ENCODE assay signal across 9 mouse cellular contexts in the genomic region with DNA sequence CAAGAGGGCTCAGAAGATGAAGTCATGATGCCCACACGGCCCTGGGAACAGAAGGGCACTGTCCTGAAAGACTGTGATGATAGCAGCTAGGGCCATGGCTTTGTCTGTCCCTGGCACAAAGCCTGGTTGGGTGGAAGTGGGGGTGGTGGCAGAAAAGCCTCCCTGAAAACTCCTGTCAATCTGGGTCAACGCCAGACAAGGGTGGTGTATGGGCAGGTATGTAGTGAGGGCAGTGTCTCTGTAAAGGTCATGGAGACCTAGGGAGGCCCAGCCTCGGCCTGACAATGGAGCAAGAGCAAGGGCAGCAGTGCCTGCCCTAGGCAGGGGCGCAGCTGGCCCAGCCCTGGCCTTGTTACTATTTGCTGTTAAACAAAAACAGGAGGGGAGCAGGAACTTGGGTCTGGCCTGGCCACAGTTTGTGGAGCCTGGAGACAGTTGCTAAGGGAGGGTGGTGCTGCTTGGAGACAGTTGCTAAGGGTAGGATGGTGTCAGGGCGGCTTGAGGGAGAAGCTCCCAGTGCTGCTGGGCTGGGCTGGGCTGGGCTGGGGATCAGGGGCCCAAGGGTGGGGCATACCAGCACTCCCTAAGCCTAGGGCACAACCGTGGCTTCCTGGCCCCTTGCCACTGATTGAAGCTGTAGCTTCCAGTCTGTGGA. TPM values are rescaled to one million over a fixed set of nuclear protein-coding genes. Genes with fewer than 3 reads are reported as not detected.
A peak's percentile ranks its signal among the peaks of the same experiment; 100 is the strongest.
DNase-seq lines count a peak whose midpoint lies in the region; ATAC-seq lines count a peak whose summit lies in the region.
"Had no signal": no experiment of that assay in that cellular context is flagged by ENCODE, and none has a peak within 500 bp of the region (broad histone marks: within the 10 kb centered on the region; RNA-seq: fewer than 3 reads in every experiment).

No protein-coding gene starts in this region.

- peak; percentile 28; the same call in 1 of the 2 replicates for ATAC-seq in erythroid progenitor cell, adult 5-6 weeks (replicated peaks; ENCODE audit: low FRiP score, poor library complexity, severe bottlenecking)
- ATAC-seq in hindbrain, embryonic 14.5 days (ENCODE audit: low FRiP score), result peak; percentile 41
- no peak for ATAC-seq in kidney, embryonic 14.5 days (ENCODE audit: low FRiP score, low TSS enrichment)

- peaks cover 12% of the 10 kb centered on the region for H3K36me3 ChIP-seq in hindbrain, embryonic 14.5 days (replicated peaks; ENCODE audit: control insufficient read depth, insufficient read depth)
- H3K36me3 ChIP-seq in kidney, embryonic 14.5 days (ENCODE audit: control insufficient read depth, insufficient read depth, low read length), result no peaks in the 10 kb centered on the region
- H3K36me3 ChIP-seq: heart, embryonic 15.5 days had no signal

- H3K4me3 ChIP-seq in hindbrain, embryonic 14.5 days (replicated peaks; ENCODE audit: low read length), result peak overlapping the region; percentile 36
- H3K4me3 ChIP-seq in kidney, embryonic 14.5 days (ENCODE audit: low read length), result no peak overlapping the region
- H3K4me3 ChIP-seq: heart, embryonic 15.5 days had no signal

- 9% methylated on average over 6 of the region's 6 CpGs for WGBS in hindbrain, embryonic 14.5 days
- 56% methylated on average over 6 of the region's 6 CpGs for WGBS in kidney, embryonic 14.5 days

- H3K4me2 ChIP-seq in hindbrain, embryonic 14.5 days (replicated peaks), result peak overlapping the region; percentile 63
- H3K4me2 ChIP-seq in kidney, embryonic 14.5 days (replicated peaks; ENCODE audit: low read depth, low read length), result no peak overlapping the region
- H3K4me2 ChIP-seq: heart, embryonic 15.5 days had no signal

- peaks cover 50% of the 10 kb centered on the region for H3K4me1 ChIP-seq in hindbrain, embryonic 14.5 days (replicated peaks; ENCODE audit: control insufficient read depth, insufficient read depth, low read length)
- peaks cover 15% of the 10 kb centered on the region for H3K4me1 ChIP-seq in kidney, embryonic 14.5 days (ENCODE audit: control insufficient read depth, insufficient read depth, low read length)

- H3K27ac ChIP-seq in hindbrain, embryonic 14.5 days, result peak overlapping the region; percentile 74
- H3K27ac ChIP-seq in kidney, embryonic 14.5 days (ENCODE audit: low read depth, low read length), result no peak overlapping the region
- H3K27ac ChIP-seq: heart, embryonic 15.5 days had no signal

- H3K9ac ChIP-seq in hindbrain, embryonic 14.5 days, result peak overlapping the region; percentile 67
- H3K9ac ChIP-seq in kidney, embryonic 14.5 days (ENCODE audit: low read depth, low read length), result no peak overlapping the region
- H3K9ac ChIP-seq: heart, embryonic 15.5 days had no signal

- no peaks in the 10 kb centered on the region for H3K9me3 ChIP-seq in hindbrain, embryonic 14.5 days (ENCODE audit: control insufficient read depth, low read length)
- no peaks in the 10 kb centered on the region for H3K9me3 ChIP-seq in kidney, embryonic 14.5 days (ENCODE audit: control insufficient read depth, low read length)
- H3K9me3 ChIP-seq: heart, embryonic 15.5 days had no signal

- DNase-seq in right cerebral cortex, adult 18-20 months, result peak; percentile 68
- no peak for DNase-seq in right cerebral cortex, postnatal 14 days
- peak; percentile 53 for DNase-seq in hindbrain, embryonic 14.5 days (ENCODE audit: low spot score)
- DNase-seq in lung, postnatal 14 days, result peak; percentile 63
- DNase-seq in retina, postnatal 1 day, result peak; percentile 93
- no peak for DNase-seq in spleen, postnatal 14 days (ENCODE audit: low spot score in 2 of 2)

- H3K27me3 ChIP-seq in hindbrain, embryonic 14.5 days (ENCODE audit: control insufficient read depth, insufficient read depth, low read length), result no peaks in the 10 kb centered on the region
- peaks cover 4% of the 10 kb centered on the region for H3K27me3 ChIP-seq in kidney, embryonic 14.5 days (ENCODE audit: control insufficient read depth, insufficient read depth, low read length)

RNA-seq across cellular contexts. Expression of gene Tppp3, which starts 2.2 kb away (rescaled TPM):
- total RNA-seq in erythroid progenitor cell, adult 5-6 weeks (2015; ENCODE audit: low replicate concordance), result 2.5 TPM in 1 of 2 replicates, not detected in the other
- total RNA-seq in erythroid progenitor cell, adult 5-6 weeks (2017; ENCODE audit: low replicate concordance), result 2.2 TPM in 1 of 2 replicates, not detected in the other
- 204 and 207 TPM in 2 replicates for polyA plus RNA-seq in hindbrain, embryonic 14.5 days (2014; fragmentation: Nextera tagmentation; extraction: Ambion mirVana)
- 18.3 and 22.3 TPM in 2 replicates for polyA plus RNA-seq in kidney, embryonic 14.5 days (2014; fragmentation: Nextera tagmentation; extraction: Ambion mirVana)

RNA-seq across cellular contexts. Expression of gene Zdhhc1, which starts 27.5 kb away (rescaled TPM):
- 2.5 TPM in 1 of 2 replicates, not detected in the other for total RNA-seq in erythroid progenitor cell, adult 5-6 weeks (2015; ENCODE audit: low replicate concordance)
- 0.39 TPM in 1 of 2 replicates, not detected in the other for total RNA-seq in erythroid progenitor cell, adult 5-6 weeks (2017; ENCODE audit: low replicate concordance)
- polyA plus RNA-seq in hindbrain, embryonic 14.5 days (2014; fragmentation: Nextera tagmentation; extraction: Ambion mirVana), result 32.7 and 33.1 TPM in 2 replicates
- polyA plus RNA-seq in kidney, embryonic 14.5 days (2014; fragmentation: Nextera tagmentation; extraction: Ambion mirVana), result 27.4 and 37.3 TPM in 2 replicates

RNA-seq across cellular contexts. Expression of gene Hsd11b2, which starts 49.4 kb away (rescaled TPM):
- not detected in 2 replicates for total RNA-seq in erythroid progenitor cell, adult 5-6 weeks (2015; ENCODE audit: low replicate concordance)
- not detected in 2 replicates for total RNA-seq in erythroid progenitor cell, adult 5-6 weeks (2017; ENCODE audit: low replicate concordance)
- 6.1 and 7.0 TPM in 2 replicates for polyA plus RNA-seq in hindbrain, embryonic 14.5 days (2014; fragmentation: Nextera tagmentation; extraction: Ambion mirVana)
- 32.9 and 40.2 TPM in 2 replicates for polyA plus RNA-seq in kidney, embryonic 14.5 days (2014; fragmentation: Nextera tagmentation; extraction: Ambion mirVana)

RNA-seq across cellular contexts. Expression of gene Lrrc36, which starts 55.8 kb away (rescaled TPM):
- 1.4 TPM in 1 of 2 replicates, not detected in the other for total RNA-seq in erythroid progenitor cell, adult 5-6 weeks (2015; ENCODE audit: low replicate concordance)
- total RNA-seq in erythroid progenitor cell, adult 5-6 weeks (2017; ENCODE audit: low replicate concordance), result 1.2 TPM in 1 of 2 replicates, not detected in the other
- polyA plus RNA-seq in hindbrain, embryonic 14.5 days (2014; fragmentation: Nextera tagmentation; extraction: Ambion mirVana), result 0.44 and 0.78 TPM in 2 replicates
- 0.21 TPM in 1 of 2 replicates, not detected in the other for polyA plus RNA-seq in kidney, embryonic 14.5 days (2014; fragmentation: Nextera tagmentation; extraction: Ambion mirVana)

RNA-seq across cellular contexts. Expression of gene Kctd19, which starts 55.9 kb away (rescaled TPM):
- not detected in 2 replicates for total RNA-seq in erythroid progenitor cell, adult 5-6 weeks (2015; ENCODE audit: low replicate concordance)
- total RNA-seq in erythroid progenitor cell, adult 5-6 weeks (2017; ENCODE audit: low replicate concordance), result not detected in 2 replicates
- 0.10 TPM in 1 of 2 replicates, not detected in the other for polyA plus RNA-seq in hindbrain, embryonic 14.5 days (2014; fragmentation: Nextera tagmentation; extraction: Ambion mirVana)
- polyA plus RNA-seq in kidney, embryonic 14.5 days (2014; fragmentation: Nextera tagmentation; extraction: Ambion mirVana), result not detected in 2 replicates

Comparison
In these comparisons a context has a peak if more than half of its experiments do, and no peak if none do; other contexts are left out.
1. DNase-seq: peak in right cerebral cortex, adult 18-20 months (single experiment), hindbrain, embryonic 14.5 days (single experiment), lung, postnatal 14 days (single experiment) and retina, postnatal 1 day (single experiment); none in right cerebral cortex, postnatal 14 days (single experiment) and spleen, postnatal 14 days (0 of 2).